Mouse (Mus musculus) stomach, embryonic 15.5 days (tissue): ENCODE results near the gene Ccdc43. TPM values are rescaled to one million over a fixed set of nuclear protein-coding genes. Genes with fewer than 3 reads are reported as not detected.
"Not testable (repeated sequence)": the region's sequence is repeated elsewhere in the genome, so short reads cannot be mapped to it uniquely, and the experiment has no call there.

Experiments
- ATAC-seq: fragments of 200-750 bp; cut with Nextera tagmentation; 2 replicates; pipeline ENCODE4 v1.8.0; 2017; ENCODE audit warnings: low read depth, moderate number of reproducible peaks, moderate TSS enrichment; ENCODE audit not compliant: insufficient read depth, low FRiP score
- H3K27ac ChIP-seq: fragments of 300-500 bp; sonication (generic); 2 replicates; pipeline ENCODE4 v1.5.1; 2015; ENCODE audit warnings: mild to moderate bottlenecking, inconsistent platforms
- H3K27me3 ChIP-seq: fragments of 300-500 bp; sonication (generic); replicated peaks from 2 replicates; pipeline ENCODE4 v1.6.1; 2015; ENCODE audit warnings: inconsistent platforms
- H3K36me3 ChIP-seq: fragments of 300-500 bp; sonication (generic); 2 replicates; pipeline ENCODE4 v1.6.1; 2015; ENCODE audit warnings: inconsistent platforms
- H3K4me1 ChIP-seq: fragments of 300-500 bp; sonication (generic); 2 replicates; pipeline ENCODE4 v1.6.1; 2015; ENCODE audit warnings: inconsistent platforms
- H3K4me2 ChIP-seq: fragments of 300-500 bp; sonication (generic); 2 replicates; pipeline ENCODE4 v1.6.1; 2015; ENCODE audit warnings: mild to moderate bottlenecking, inconsistent platforms
- H3K4me3 ChIP-seq: fragments of 300-500 bp; sonication (generic); replicated peaks from 2 replicates; pipeline ENCODE4 v1.5.1; 2015; ENCODE audit warnings: inconsistent platforms
- H3K9ac ChIP-seq: fragments of 300-500 bp; sonication (generic); 2 replicates; pipeline ENCODE4 v1.6.1; 2015; ENCODE audit warnings: inconsistent platforms
- H3K9me3 ChIP-seq: fragments of 300-500 bp; sonication (generic); 2 replicates; pipeline ENCODE4 v1.6.1; 2016; ENCODE audit warnings: inconsistent platforms
- WGBS: fragments of 180-500 bp; shearing (Covaris S2); methylation state at CpG from one replicate; pipeline ENCODE4 v1.1.7; 2015; 5-methylcytosine and 5-hydroxymethylcytosine counted together
- polyA plus RNA-seq: library from polyadenylated mRNA; unstranded; fragments of >200 nt; fragmentation: Nextera tagmentation; extraction: Ambion mirVana; gene quantifications from 2 replicates; pipeline ENCODE4 v1.2.1, GENCODE M21; 2015

Gene Ccdc43
- polyA plus RNA-seq, 1 experiment from 2014 or later, result 38.3 TPM

DNA sequence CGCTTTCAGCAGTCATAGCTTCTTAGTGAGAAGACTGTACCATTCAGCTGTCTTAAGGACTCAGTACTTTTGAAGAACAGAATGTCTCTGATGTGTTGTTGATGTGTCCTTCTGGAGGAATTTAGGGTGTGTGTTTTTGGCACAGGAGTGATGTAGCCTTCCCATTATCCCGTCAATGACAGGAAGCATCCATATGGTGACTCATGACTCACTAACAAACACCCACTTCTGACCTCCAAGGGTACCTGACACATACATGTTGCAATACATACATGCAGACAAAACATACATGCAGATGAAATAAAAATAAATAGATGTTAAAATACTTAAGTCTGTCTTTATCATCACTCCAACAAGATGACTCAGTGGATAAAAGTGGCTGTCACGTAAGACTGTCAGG, 32.3 kb upstream of the Ccdc43 start:
- Histone ChIP-seq H3K9ac (no peak overlapping the region), H3K4me2 (no peak overlapping the region), H3K36me3 (no peaks in the 10 kb centered on the region), H3K27me3 (no peaks in the 10 kb centered on the region), H3K9me3 (no peaks in the 10 kb centered on the region), H3K4me1 (no peaks in the 10 kb centered on the region), H3K4me3 (no peak overlapping the region), H3K27ac (no peak overlapping the region)
- no peak for ATAC-seq
- 76% methylated on average over 3 of the region's 3 CpGs for WGBS

DNA sequence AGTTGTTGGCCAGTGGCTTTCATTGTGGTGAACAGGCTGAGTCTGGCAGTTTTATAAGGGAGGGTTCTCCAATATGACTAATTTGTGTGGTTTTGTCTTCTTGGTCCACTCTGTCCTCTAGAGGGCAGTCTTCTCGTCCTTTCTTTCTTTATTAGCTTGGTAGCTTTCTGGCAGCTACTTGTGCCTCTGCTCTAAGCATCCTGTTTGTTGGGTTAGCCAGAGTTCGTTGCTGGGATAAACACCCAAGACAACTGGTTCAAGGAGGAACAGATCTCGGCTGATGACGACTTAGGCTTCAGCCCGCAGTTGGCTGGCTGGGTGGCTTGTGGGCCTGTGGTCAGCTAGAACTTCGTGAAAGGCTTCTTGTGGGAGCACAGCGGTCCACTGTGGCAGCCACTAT, 31.0 kb upstream of the Ccdc43 start:
- no peaks in the 10 kb centered on the region for H3K9me3 ChIP-seq
- 33% methylated on average over 7 of the region's 7 CpGs for WGBS

DNA sequence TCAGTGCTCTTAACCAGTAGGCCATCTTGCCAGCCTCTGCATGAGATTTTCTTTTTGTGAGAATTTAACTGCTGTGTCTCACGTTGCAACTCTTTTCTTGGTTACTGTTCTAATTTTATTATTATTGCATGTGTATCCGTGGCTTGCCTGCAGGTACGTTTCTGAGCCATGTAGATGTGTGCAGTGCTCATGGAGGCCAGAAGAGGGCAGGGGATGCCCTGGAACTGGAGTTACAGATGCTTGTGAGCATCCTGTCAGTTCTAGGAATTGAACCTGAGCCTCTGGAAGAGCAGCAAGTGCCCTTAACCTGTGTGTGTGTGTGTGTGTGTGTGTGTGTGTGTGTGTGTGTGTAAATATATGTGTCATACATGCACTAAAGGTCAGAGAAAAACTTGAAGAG, 28.0 kb upstream of the Ccdc43 start:
- 43% methylated on average over 3 of the region's 3 CpGs for WGBS
- no peak overlapping the region for H3K4me2 ChIP-seq
- H3K36me3 ChIP-seq, result no peaks in the 10 kb centered on the region
- no peak overlapping the region for H3K27ac ChIP-seq
- ATAC-seq, result no peak
- no peaks in the 10 kb centered on the region for H3K4me1 ChIP-seq
- no peak overlapping the region for H3K4me3 ChIP-seq
- no peaks in the 10 kb centered on the region for H3K9me3 ChIP-seq
- no peak overlapping the region for H3K9ac ChIP-seq
- no peaks in the 10 kb centered on the region for H3K27me3 ChIP-seq

More for the DNA sequence above, 31.0 kb upstream of the Ccdc43 start:
- no peak for ATAC-seq
- H3K4me2 ChIP-seq, result no peak overlapping the region
- no peak overlapping the region for H3K27ac ChIP-seq
- no peaks in the 10 kb centered on the region for H3K27me3 ChIP-seq
- no peaks in the 10 kb centered on the region for H3K36me3 ChIP-seq
- no peak overlapping the region for H3K9ac ChIP-seq
- no peaks in the 10 kb centered on the region for H3K4me1 ChIP-seq
- no peak overlapping the region for H3K4me3 ChIP-seq

DNA sequence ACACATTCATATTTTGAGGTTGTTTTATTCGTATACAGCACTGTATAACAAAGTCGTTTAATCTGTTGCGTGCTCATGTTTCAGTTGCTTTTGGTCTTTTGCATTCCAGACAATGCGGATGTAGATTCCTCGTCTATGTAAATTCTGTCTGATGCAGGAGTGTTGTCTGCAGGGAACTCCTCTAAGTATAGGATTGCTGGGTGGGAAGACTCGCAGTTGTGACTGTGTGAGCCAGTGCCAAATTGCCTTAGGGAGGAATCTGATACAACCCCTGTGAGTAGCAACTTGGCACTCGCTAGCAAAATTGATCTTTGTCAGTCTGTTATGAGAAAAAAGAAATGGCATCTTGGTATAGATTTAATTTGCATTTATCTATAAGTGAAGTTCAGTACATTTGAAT, 18.6 kb upstream of the Ccdc43 start:
- H3K9ac ChIP-seq, result no peak overlapping the region
- no peak for ATAC-seq
- no peak overlapping the region for H3K27ac ChIP-seq
- no peaks in the 10 kb centered on the region for H3K36me3 ChIP-seq
- 77% methylated on average over 7 of the region's 7 CpGs for WGBS
- no peak overlapping the region for H3K4me3 ChIP-seq
- no peak overlapping the region for H3K4me2 ChIP-seq
- no peaks in the 10 kb centered on the region for H3K27me3 ChIP-seq
- H3K9me3 ChIP-seq, result no peaks in the 10 kb centered on the region
- H3K4me1 ChIP-seq, result no peaks in the 10 kb centered on the region

DNA sequence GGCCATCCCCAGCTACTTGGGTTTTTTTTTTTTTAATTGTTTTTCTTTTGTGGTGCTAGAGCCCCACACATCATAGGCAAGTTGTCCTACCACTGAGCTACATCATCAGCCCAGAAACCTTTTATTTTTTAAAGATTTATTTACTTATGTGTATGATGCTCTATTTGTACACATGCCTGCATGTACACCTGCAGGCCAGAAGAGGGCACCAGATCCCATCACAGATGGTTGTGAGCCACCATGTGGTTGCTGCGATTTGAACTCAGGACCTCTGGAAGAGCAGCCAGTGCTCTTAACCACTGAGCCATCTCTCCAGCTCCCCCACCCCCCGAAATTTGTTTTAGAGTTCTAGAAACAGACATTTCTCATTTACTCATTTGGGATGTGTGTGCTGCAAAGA, 17.0 kb upstream of the Ccdc43 start:
- not testable (repeated sequence) for H3K27ac ChIP-seq, H3K27me3 ChIP-seq, H3K9ac ChIP-seq, H3K4me2 ChIP-seq, ATAC-seq, H3K9me3 ChIP-seq, H3K4me1 ChIP-seq, H3K36me3 ChIP-seq, H3K4me3 ChIP-seq
- 82% methylated on average over 2 of the region's 2 CpGs for WGBS

DNA sequence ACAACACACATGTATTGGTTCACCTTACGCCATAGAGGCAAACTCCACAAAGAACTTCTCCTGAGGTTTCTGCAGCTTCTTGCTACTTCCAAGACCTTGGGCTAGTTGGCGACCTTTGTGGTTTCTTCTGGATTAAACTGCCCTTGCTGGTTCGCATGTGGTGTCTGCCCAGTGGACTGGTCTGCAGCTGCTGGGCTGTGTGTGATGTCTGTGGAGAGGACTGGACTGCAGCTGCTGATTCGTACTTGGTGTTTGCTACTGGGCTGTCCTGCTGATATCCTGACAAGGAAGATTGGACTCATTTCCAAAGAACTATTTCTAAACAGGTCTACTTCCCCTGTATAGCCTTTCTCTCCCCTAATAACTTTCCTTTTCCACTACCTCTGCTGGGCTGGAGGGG, 14.8 kb upstream of the Ccdc43 start:
- Histone ChIP-seq H3K27ac (no peak overlapping the region), H3K4me1 (no peaks in the 10 kb centered on the region), H3K4me3 (no peak overlapping the region), H3K36me3 (no peaks in the 10 kb centered on the region), H3K27me3 (no peaks in the 10 kb centered on the region), H3K9me3 (no peaks in the 10 kb centered on the region), H3K9ac (no peak overlapping the region), H3K4me2 (no peak overlapping the region)
- ATAC-seq, result no peak
- 89% methylated on average over 4 of the region's 4 CpGs for WGBS

DNA sequence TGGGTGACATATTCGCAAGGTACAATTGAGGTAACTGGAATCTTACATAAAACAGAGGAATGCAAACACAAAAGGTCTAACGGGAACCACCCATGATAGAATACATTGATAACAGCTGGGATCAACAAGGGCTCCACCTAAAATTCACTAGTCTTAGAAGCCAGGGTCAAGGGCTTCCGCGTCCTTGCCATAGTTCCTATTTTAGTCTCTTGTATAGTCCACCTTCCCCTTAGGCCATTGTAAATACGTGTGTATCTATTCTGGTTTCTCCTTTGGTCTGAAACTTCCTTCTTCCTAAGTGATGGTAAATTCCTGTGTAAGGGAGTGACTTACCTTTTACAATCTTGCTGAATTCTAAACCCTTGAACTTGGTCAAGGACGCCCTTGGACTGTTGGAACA, 4.6 kb upstream of the Ccdc43 start:
- H3K27me3 ChIP-seq, H3K4me3 ChIP-seq, H3K9me3 ChIP-seq, H3K4me1 ChIP-seq, H3K9ac ChIP-seq, H3K27ac ChIP-seq, H3K36me3 ChIP-seq, H3K4me2 ChIP-seq, ATAC-seq: not testable (repeated sequence)
- 84% methylated on average over 6 of the region's 6 CpGs for WGBS

DNA sequence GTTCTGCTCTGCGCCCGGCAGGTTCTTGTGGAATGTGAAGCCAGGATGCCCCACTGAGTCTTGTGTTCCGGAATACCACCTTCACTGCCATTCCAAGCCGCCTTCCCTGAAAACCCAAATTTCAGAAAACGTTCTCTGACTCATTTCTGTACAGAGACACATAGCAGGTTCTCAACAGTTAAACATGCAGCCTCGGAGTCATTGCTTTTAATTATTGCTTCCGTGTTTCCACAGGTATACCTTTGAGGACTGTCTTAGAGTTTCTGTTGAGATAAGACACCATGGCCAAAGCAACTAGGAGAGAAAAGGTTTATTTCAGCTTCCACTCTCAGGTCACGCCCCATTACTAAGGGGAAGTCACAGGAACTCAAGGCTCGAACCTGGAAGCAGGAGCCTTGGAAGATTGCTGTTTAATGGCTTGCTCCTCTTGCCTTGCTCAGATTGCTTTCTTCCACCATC, 465 bp upstream of the Ccdc43 start:
- H3K4me2 ChIP-seq, result peak overlapping the region; percentile 74
- no peaks in the 10 kb centered on the region for H3K27me3 ChIP-seq
- peak overlapping the region; percentile 61 for H3K9ac ChIP-seq
- no peaks in the 10 kb centered on the region for H3K9me3 ChIP-seq
- H3K4me1 ChIP-seq, result peaks cover 8% of the 10 kb centered on the region
- H3K27ac ChIP-seq, result peak overlapping the region; percentile 42; the same call in 1 of the 2 replicates
- WGBS, result 16% methylated on average over 9 of the region's 9 CpGs
- H3K4me3 ChIP-seq, result peak overlapping the region; percentile 65
- no peak for ATAC-seq
- no peaks in the 10 kb centered on the region for H3K36me3 ChIP-seq

DNA sequence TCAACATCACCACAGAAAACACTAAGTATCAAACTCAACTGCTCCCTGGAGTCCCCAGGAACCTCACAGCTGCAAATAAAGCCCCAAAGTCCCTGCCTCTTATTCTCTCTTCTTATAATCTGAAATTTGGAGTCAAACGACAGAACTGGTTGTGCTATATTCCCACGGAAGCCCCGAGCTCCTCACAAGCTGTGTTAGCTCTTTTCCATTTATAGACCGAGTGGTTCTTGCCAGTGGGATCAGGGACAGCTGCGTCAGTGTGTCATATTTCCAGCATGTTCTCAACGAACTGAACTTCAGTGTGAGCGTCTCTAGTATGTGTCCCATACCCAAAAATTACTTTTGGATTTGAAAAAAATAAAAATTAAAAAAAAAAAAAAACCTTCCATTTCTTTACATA, 2.3 kb downstream of the Ccdc43 start:
- no peak overlapping the region for H3K4me3 ChIP-seq
- H3K27me3 ChIP-seq, result no peaks in the 10 kb centered on the region
- no peak for ATAC-seq
- H3K9ac ChIP-seq, result no peak overlapping the region
- H3K27ac ChIP-seq, result no peak overlapping the region
- H3K36me3 ChIP-seq, result no peaks in the 10 kb centered on the region
- no peaks in the 10 kb centered on the region for H3K9me3 ChIP-seq
- no peak overlapping the region for H3K4me2 ChIP-seq
- peaks cover 8% of the 10 kb centered on the region for H3K4me1 ChIP-seq
- WGBS, result 88% methylated on average over 7 of the region's 7 CpGs

DNA sequence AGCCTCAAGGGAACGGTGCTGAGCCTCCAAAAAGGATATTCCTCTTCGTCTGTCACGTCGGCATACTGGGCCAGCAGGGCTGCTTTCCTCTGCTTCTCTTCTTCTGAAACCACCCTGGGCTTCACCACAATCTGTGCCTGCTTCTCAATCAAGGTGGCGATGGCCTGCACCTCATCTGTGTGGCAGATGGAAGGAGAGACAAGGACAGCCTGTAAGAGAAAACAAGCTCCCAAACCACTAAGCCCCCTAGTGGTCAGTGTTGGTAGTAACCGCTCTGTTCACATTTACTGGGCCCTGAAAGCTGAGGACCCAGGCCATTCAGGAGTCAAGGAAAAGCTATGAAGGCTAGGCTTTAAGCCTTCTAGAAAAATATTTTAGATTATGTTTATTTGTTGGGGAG, 7.4 kb downstream of the Ccdc43 start:
- ATAC-seq, result no peak
- no peak overlapping the region for H3K27ac ChIP-seq
- WGBS, result 68% methylated on average over 6 of the region's 6 CpGs
- H3K9me3 ChIP-seq, result no peaks in the 10 kb centered on the region
- H3K27me3 ChIP-seq, result no peaks in the 10 kb centered on the region
- H3K9ac ChIP-seq, result no peak overlapping the region
- H3K4me3 ChIP-seq, result no peak overlapping the region
- H3K4me1 ChIP-seq, result no peaks in the 10 kb centered on the region
- H3K4me2 ChIP-seq, result no peak overlapping the region
- H3K36me3 ChIP-seq, result peaks cover 19% of the 10 kb centered on the region

DNA sequence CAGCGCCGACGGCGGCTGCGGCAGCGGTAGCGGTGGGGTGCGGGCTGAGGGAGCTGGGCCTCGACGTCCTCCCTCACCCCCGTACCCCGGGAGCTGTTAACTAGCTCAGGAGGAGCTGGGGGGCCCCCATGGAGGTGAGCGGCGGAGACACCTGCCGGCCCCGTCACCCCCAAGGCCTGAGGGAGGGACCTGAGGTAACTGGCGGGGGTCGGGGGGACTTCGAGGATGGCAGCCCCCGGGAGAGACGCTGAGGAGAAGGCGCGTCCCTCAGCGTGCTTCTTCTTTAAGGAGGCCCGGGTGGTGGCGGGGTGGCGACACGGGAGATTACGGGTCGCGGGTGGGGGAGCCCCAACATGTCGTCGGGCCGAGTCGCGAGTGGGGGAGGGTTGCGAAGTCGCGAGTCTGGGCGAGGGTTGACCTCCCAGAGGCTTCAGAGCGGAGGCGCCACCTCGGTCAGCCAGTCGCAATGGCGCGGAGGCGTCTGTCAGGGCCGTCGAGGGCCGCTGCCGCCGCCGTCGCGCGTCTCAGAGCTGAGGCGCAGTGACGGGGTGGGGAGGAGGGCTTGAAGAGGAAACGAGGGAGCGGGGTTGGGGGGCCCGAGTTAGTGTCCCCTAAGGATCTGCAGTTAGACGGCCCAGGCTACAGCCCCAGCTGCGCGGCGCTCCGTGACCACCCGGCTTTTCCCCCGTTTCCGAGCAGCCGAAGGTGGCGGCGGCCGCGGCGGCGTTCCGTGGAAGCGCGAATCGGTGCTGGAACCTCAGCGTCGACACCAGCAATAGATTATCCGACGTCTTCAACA, 31.7 kb downstream of the Ccdc43 start:
- Histone ChIP-seq H3K4me3 (peak overlapping the region; percentile 16), H3K4me1 (0 out of 2 replicates have a peak, but pooled peaks cover 5% of the 10 kb centered on the region), H3K9ac (no peak overlapping the region), H3K36me3 (no peaks in the 10 kb centered on the region), H3K27ac (no peak overlapping the region), H3K9me3 (no peaks in the 10 kb centered on the region), H3K4me2 (peak overlapping the region; percentile 31), H3K27me3 (peaks cover 14% of the 10 kb centered on the region)
- WGBS, result 42% methylated on average over 84 of the region's 84 CpGs
- ATAC-seq, result no peak

DNA sequence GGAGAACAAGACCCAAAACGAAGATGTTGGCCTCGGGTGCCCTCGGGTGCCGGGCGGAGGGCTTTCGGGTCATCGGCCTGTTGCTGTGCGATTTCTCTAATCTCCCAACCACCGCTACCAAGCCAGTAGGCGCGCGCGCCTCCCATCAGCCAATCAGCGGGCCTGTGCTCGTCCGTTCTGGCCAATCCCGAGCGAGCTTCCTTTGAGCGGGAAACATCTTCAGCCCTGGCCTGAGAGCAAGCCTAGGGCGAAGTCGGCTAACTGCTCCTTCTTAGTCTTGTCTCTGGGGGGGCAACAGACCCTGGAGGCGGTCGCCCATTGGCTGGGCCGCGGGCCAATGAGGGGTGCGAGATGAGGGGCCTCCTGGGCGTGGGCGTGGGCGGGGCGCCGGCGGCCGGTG, 32.4 kb downstream of the Ccdc43 start:
- H3K4me2 ChIP-seq, result peak overlapping the region; percentile 31; the same call in 1 of the 2 replicates
- ATAC-seq, result no peak
- peak overlapping the region; percentile 16; the same call in 1 of the 2 replicates for H3K4me3 ChIP-seq

More for the DNA sequence above, 32.4 kb downstream of the Ccdc43 start:
- 0 out of 2 replicates have a peak, but pooled peaks cover 5% of the 10 kb centered on the region for H3K4me1 ChIP-seq
- WGBS, result 54% methylated on average over 33 of the region's 33 CpGs
- H3K36me3 ChIP-seq, result no peaks in the 10 kb centered on the region
- H3K9ac ChIP-seq, result no peak overlapping the region
- peaks cover 14% of the 10 kb centered on the region for H3K27me3 ChIP-seq
- no peaks in the 10 kb centered on the region for H3K9me3 ChIP-seq
- H3K27ac ChIP-seq, result no peak overlapping the region
